Mouse (Mus musculus) right cerebral cortex, postnatal 4 days (tissue): ENCODE measurements around the gene Hoxc12.

Experiments used
- DNase-seq: peaks from one replicate; pipeline ENCODE4 v3.0.0-alpha.2; 2022

Gene Hoxc12

GRCm38 (mm10) chr15:102984925-102985324 is 48.4 kb downstream of the Hoxc12 start:
- no peak for DNase-seq

DNA sequence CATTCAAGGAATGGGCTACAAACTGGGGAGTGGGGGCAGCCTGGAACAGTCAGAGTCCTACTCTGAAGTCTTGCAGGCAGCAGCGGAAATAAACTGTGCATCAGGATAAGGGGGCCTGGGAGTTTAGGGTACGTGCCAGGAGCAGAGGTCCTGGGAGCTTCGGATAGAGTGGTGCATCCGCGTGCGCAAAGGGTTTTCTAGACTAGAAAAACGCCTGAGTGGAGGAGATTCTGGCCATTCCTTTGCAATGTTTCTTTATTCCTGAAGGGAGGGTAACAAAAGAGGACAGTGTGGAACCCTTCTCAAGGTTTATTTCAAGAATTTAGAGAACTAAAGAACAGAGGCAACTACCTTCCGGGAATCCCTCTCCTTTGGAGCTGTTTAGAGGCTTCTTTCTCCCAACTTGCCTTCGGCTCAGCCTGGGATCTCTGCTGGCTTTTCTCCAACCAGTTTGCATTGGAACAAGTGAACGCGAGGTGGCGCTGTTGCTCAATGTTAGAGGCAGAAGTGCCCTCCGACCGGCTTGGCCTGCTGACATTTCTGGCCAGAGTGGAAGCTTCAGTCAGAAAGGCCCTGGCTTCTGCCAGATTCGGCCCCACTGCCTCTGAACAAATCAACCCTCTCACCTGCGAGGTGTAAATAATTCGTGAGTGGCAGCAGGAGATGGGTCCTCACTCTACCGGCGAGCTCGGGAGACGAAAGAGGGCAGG is 50.7 kb downstream of the Hoxc12 start:
- DNase-seq: peak; percentile 95

DNA sequence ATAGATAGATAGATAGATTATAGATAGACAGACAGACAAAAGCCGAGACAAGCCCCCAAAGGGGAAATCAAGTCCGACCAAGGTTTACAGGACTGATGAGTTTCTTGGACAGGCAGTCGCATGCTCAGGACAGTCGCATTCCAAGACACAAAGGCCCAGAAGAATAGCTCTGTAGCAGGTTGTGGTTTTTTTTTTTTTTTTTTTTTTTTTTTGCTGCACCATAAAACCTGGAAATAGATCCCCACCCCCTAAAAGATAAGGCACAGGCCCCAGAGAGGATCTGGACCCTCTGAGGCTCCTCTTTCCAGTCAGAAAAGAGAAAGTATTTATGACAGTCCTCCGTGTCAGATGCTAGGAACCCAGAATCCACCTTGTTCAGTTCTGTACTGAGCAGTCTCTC is 51.5 kb downstream of the Hoxc12 start:
- DNase-seq: no peak
